Mouse (Mus musculus) layer of hippocampus, adult 2 months (tissue): ENCODE measurements around the gene Ms4a4b. TPM values are rescaled to one million over a fixed set of nuclear protein-coding genes. Genes with fewer than 3 reads are reported as not detected.

Source experiments
- DNase-seq, 2 experiments: peaks; one replicate each; pipeline ENCODE4 v3.0.0; 2022; ENCODE audit warnings: low spot score in 2 of 2
- H3K27ac ChIP-seq: fragments of 200-600 bp; 2 replicates; pipeline ENCODE4 v1.8.1; 2022
- H3K4me3 ChIP-seq: fragments of 200-600 bp; 2 replicates; pipeline ENCODE4 v1.8.1; 2022; ENCODE audit warnings: mild to moderate bottlenecking
- CTCF ChIP-seq: fragments of 200-600 bp; conservative IDR thresholded peaks from 2 replicates; pipeline ENCODE4 v1.8.1; 2022; ENCODE audit warnings: antibody characterized with exemption, mild to moderate bottlenecking, moderate library complexity
- total RNA-seq, 2 experiments: library from RNA; stranded (reverse); gene quantifications; 2 replicates each; pipeline ENCODE4 v1.2.3; 2021

Gene Ms4a4b
- total RNA-seq, 2 experiments from 2014 or later, result not detected

GRCm38 (mm10) chr19:11500796-11501195, 57.4 kb downstream of the Ms4a4b start:
- no peak for TF ChIP-seq CTCF
- DNase-seq, result no peak
- no peak overlapping the region for H3K27ac ChIP-seq
- H3K4me3 ChIP-seq, result no peak overlapping the region

GRCm38 (mm10) chr19:11501326-11501725, 58.0 kb downstream of the Ms4a4b start:
- TF ChIP-seq CTCF, result no peak
- H3K27ac ChIP-seq, result no peak overlapping the region

GRCm38 (mm10) chr19:11504857-11505256, 61.5 kb downstream of the Ms4a4b start:
- no peak for DNase-seq
- Histone ChIP-seq H3K4me3 (no peak overlapping the region), H3K27ac (no peak overlapping the region)
- TF ChIP-seq CTCF, result no peak

More at GRCm38 (mm10) chr19:11501326-11501725, 58.0 kb downstream of the Ms4a4b start:
- no peak overlapping the region for H3K4me3 ChIP-seq
- DNase-seq, result no peak

- no peak for TF ChIP-seq CTCF
- Histone ChIP-seq H3K27ac (no peak overlapping the region), H3K4me3 (no peak overlapping the region)
- DNase-seq, result no peak
Measured at GRCm38 (mm10) chr19:11513458-11513857, 70.1 kb downstream of the Ms4a4b start.

GRCm38 (mm10) chr19:11516246-11516645, 72.9 kb downstream of the Ms4a4b start, which contains the start of gene Ms4a6b:
Ms4a6b (plus strand) TSS chr19:11516512.
- Histone ChIP-seq H3K4me3 (no peak within 1 kb of the TSS), H3K27ac (no peak within 1 kb of the TSS)
- DNase-seq, result no peak
- no peak for TF ChIP-seq CTCF

Other genes starting within 250 kb of the Ms4a4b start
- gene Ms4a13, start 246.8 kb upstream of the Ms4a4b start, total RNA-seq, result not detected
- not detected for gene Ms4a12, start 211.1 kb upstream of the Ms4a4b start, total RNA-seq
- gene Ms4a1, start 177.3 kb upstream of the Ms4a4b start, total RNA-seq, result not detected
- not detected for gene Ms4a5, start 159.7 kb upstream of the Ms4a4b start, total RNA-seq
- under 1 TPM in 1 of 2 experiments, not detected in 1; 0.10 TPM for gene Ms4a14, start 129.1 kb upstream of the Ms4a4b start, total RNA-seq
- gene Ms4a7, start 107.4 kb upstream of the Ms4a4b start, total RNA-seq, result under 1 TPM in 1 of 2 experiments, not detected in 1; 0.79 TPM
- 1 to 10 TPM in 1 of 2 experiments, not detected in 1; 1.5 TPM for gene Ms4a4a, start 68.0 kb upstream of the Ms4a4b start, total RNA-seq
- gene Ms4a4c, start 38.8 kb upstream of the Ms4a4b start, total RNA-seq, result not detected
- gene Ms4a6c, start 25.8 kb downstream of the Ms4a4b start, total RNA-seq, result under 1 TPM; 0.84 to 0.86 TPM
- under 1 TPM; 0.36 to 0.83 TPM for gene Gm8369, start 42.4 kb downstream of the Ms4a4b start, total RNA-seq
- 1 to 10 TPM; 1.2 to 1.4 TPM for gene Ms4a6b, start 73.0 kb downstream of the Ms4a4b start, total RNA-seq
- not detected for gene Ms4a4d, start 93.2 kb downstream of the Ms4a4b start, total RNA-seq
- gene Ms4a6d, start 161.3 kb downstream of the Ms4a4b start, total RNA-seq, result 1 to 10 TPM; 1.4 to 1.5 TPM
- gene Ms4a2, start 180.2 kb downstream of the Ms4a4b start, total RNA-seq, result under 1 TPM in 1 of 2 experiments, not detected in 1; 0.38 TPM
- gene Ms4a3, start 197.3 kb downstream of the Ms4a4b start, total RNA-seq, result not detected
- gene Oosp2, start 217.0 kb downstream of the Ms4a4b start, total RNA-seq, result not detected
- gene Oosp1, start 247.6 kb downstream of the Ms4a4b start, total RNA-seq, result not detected